Mouse (Mus musculus) CD8-positive naive resting alpha-beta T cell, adult 2 months (primary cell): Measurements from ENCODE around the gene Nek7.

Source experiments
- DNase-seq, 2 experiments: peaks; one replicate each; pipeline ENCODE4 v3.0.0; 2022; ENCODE audit warnings: low read depth in 2 of 2, low spot score in 2 of 2

Gene Nek7

GRCm38 (mm10) chr1:138571565-138572361, 48.2 kb downstream of the Nek7 start:
- no peak for DNase-seq

- no peak for DNase-seq
Measured at GRCm38 (mm10) chr1:138571038-138571441, 48.9 kb downstream of the Nek7 start.

DNA sequence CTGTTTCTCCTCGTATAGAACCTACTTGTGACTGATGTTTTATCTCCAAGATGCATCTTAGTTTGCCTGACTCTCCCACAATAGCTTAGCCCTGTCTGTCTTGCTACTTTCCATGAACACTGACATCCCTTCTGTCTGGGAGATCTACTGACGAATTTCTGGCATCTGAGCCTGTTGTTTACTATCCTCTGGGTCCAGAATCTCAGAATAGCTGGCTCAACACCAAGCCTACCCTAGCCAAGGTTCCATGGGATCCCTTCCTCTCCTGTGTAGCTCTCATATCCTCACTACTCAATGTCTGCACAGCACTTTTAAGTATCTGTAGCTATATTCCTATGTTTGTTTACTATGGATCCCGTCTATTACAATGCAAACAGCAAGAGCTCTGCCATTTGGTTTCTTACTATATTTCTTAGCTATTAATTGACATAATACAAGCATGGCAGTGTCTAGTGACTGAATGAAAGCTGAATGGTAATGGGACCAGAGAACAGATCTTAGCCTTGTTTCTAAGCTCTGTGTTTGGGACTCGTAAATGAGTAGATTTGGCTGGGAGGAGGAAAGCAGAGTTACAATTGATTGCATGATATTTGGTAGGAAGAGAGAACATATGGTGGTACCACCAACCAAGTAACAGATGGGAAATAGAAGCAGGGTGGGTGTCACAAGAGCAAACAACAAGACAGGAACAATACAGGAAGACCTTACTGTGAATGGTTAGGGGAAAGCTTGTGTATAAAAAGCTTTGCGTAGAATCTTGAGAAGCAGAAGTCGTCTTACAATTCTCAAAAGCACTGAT, 51.3 kb downstream of the Nek7 start:
- no peak for DNase-seq

DNA sequence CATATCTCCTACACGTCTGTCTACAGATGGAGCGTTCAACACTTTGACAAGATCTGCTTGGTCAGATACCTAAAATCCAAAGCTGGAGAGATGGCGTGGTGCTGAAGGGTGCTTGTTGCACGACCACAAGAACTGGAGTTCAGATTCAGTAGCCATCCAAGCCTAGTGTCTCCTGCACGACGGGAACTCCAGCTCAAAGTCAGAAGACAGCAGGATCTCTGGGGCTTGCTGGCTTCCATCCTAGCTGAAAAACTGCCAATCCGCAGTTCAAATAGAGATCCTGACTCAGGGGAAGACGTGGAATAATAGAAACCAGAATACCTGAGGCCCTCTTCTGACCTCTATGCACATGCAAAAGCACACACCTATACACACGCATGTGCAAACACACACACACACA, 52.0 kb downstream of the Nek7 start:
- DNase-seq, result no peak

DNA sequence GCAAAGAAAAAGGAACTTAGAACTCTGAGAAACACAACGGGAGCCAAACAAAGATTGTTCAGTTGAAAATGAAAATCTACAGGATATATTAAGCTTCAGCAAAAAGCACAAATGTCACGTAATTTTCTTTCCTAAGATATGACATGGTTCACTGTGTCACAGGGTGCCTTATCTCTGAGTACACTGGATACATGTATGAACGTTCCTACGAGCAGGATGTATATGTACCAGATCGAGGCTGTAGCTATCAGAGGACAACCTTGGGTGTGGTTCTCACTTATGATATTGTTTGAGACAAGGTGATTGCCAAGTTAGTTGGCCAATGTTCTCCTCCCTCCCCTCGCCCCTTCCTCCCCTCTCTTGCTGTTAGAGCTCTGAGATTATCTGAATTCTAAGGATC, 55.3 kb downstream of the Nek7 start:
- no peak for DNase-seq

GRCm38 (mm10) chr1:138560733-138561132, 59.2 kb downstream of the Nek7 start:
- no peak for DNase-seq

- peak in 1 of 2 experiments; percentile 4 for DNase-seq
Measured at GRCm38 (mm10) chr1:138559213-138560101, 60.5 kb downstream of the Nek7 start.

GRCm38 (mm10) chr1:138558342-138558741, 61.6 kb downstream of the Nek7 start:
- DNase-seq, result peak in 1 of 2 experiments; percentile 4

GRCm38 (mm10) chr1:138554926-138555325, 65.0 kb downstream of the Nek7 start:
- DNase-seq, result no peak

- no peak for DNase-seq
Measured at GRCm38 (mm10) chr1:138550184-138550583, 69.8 kb downstream of the Nek7 start.

DNA sequence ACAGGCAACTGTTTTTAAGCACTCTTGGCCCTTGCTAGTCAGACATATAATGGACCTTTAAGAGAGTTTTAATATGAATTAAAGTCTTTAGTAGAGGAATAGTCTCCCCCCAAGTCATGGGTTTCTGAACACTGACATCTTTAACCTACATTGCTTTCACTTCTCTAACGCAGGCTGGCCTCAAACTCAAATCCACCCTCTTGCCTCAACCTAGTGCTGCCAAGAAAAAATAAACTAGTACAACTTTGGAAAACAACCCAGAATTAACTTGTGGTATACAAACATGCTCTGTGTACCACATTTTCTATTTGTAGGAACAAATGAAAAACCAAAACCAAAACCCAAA, 77.8 kb downstream of the Nek7 start:
- DNase-seq, result no peak

DNA sequence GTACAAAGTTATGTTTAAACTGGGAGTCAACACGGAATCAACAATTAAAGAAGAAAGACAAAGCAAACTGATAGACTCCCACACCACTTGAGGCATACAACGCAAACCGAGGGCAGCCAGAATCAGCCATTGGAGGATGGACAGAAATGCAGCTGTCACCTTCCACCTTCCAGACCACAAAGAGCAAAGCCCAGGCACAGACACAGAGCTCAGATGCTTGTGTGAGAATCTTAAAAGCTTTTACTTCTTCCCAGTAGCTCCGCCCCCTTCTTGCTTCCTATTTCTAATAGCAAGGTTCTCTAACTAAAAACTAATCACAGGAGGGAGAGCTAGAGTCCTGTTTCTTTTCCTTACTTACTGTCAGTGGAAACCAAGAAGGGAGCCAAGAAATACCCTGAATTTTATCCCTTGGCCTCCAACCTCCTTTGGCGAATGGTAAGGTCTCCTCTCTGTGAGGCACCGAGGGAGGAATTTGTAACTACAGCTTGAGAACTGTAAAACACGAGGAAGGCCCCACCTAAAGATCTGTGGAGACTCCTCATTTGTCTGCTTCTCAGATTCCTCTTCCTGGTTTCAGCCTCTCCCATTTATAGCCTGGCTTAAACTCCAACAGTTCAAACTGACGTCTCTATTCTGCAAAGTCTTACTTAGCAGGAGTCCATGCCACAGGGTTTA, 78.3 kb downstream of the Nek7 start:
- DNase-seq, result no peak

GRCm38 (mm10) chr1:138539713-138540112, 80.2 kb downstream of the Nek7 start:
- DNase-seq, result no peak

DNA sequence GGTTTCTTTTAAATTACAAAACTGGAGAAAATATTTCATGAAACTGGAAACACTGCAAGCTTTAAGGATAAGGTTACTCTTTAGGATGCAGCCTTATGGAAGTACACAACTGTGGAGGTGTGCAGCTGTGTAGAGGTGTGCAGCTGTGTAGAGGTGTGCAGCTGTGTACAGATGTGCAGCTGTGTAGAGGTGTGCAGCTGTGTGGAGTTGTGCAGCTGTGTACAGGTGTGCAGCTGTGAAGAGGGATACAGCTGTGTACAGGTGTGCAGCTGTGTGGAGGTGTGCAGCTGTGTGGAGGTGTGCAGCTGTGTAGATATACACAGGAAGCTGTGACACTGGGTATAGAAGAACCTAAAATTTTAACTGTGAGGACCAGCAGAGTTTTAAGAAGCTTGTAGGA, 81.7 kb downstream of the Nek7 start:
- DNase-seq, result no peak

GRCm38 (mm10) chr1:138535758-138536574, 84.0 kb downstream of the Nek7 start:
- DNase-seq, result no peak

- DNase-seq, result no peak
Measured at GRCm38 (mm10) chr1:138530604-138531003, 89.3 kb downstream of the Nek7 start.

DNA sequence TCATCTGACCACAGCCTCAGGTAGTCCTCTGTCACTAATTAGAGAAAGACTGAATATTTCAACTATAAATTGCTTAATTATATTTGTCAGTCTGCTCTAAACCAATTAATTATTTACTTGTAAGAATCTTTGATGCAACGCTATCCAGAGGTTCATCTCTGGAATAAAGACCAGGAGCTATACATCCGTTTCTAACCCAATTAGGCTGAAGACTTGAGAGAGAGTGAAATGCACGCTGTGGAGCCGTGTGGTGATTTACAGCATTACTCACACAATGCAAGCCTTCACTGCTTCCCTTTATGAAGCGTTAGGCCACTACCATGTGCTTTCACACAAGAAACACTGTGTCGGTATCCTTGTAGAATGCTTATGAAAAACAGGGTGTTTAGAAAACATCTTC, 96.0 kb downstream of the Nek7 start:
- no peak for DNase-seq

GRCm38 (mm10) chr1:138518235-138518634, 101.7 kb downstream of the Nek7 start:
- DNase-seq, result no peak

DNA sequence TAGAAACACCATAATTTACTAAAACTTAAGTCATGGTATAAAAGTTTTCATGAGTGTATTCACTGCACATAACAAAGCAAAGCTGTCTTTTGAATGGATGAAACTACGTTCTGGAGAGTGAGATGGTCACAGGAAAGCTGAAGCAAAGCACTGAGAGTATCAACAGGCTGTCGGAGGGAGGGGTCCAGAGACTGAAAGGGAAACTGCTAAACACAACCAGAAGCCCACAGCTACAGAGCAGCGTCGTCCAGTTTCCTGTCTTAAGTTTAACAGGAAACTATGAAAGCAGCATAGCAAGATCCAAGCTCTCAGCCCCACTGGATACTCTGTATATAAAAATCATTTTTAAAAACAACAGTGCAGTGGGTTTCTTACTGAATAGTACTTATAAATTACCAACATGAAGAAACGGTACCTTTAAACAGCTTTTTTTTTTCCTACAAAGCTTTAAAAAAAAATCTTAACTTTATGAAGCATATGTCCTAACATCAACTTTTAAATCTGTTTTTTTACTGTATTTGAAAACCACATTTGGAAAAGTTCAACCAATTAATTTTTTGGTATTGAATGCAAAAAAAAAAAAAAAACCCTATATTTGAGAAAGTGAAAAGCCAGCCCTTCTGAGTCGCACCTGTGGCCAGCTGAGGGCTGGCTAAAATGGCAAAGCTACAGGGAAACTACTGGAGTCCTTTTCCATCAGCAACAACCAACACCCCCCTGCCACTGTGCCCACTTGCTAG, 102.4 kb downstream of the Nek7 start:
- peak; percentile 17 to 47 for DNase-seq
